Mouse (Mus musculus) neural tube, embryonic 12.5 days (tissue): ENCODE measurements around the gene 4930544D05Rik. TPM values are rescaled to one million over a fixed set of nuclear protein-coding genes. Genes with fewer than 3 reads are reported as not detected.

Experiments
- ATAC-seq: fragments of 200-750 bp; cut with Nextera tagmentation; 2 replicates; pipeline ENCODE4 v1.8.0; 2017; ENCODE audit warnings: low read depth, mild to moderate bottlenecking, moderate TSS enrichment, moderate library complexity; ENCODE audit not compliant: low FRiP score
- H3K27ac ChIP-seq: fragments of 300-500 bp; sonication (generic); 2 replicates; pipeline ENCODE4 v1.5.1; 2016
- H3K27me3 ChIP-seq: fragments of 300-500 bp; sonication (generic); replicated peaks from 2 replicates; pipeline ENCODE4 v1.6.1; 2016; ENCODE audit warnings: mild to moderate bottlenecking
- H3K36me3 ChIP-seq: fragments of 300-500 bp; sonication (generic); 2 replicates; pipeline ENCODE4 v1.6.1; 2016; ENCODE audit warnings: mild to moderate bottlenecking
- H3K4me1 ChIP-seq: fragments of 300-500 bp; sonication (generic); 2 replicates; pipeline ENCODE4 v1.6.1; 2016
- H3K4me2 ChIP-seq: fragments of 300-500 bp; sonication (generic); replicated peaks from 2 replicates; pipeline ENCODE4 v1.6.1; 2016; ENCODE audit warnings: mild to moderate bottlenecking
- H3K4me3 ChIP-seq: fragments of 300-500 bp; sonication (generic); 2 replicates; pipeline ENCODE4 v1.5.1; 2016
- H3K9ac ChIP-seq: fragments of 300-500 bp; sonication (generic); 2 replicates; pipeline ENCODE4 v1.6.1; 2016; ENCODE audit warnings: mild to moderate bottlenecking
- H3K9me3 ChIP-seq: fragments of 300-500 bp; sonication (generic); 2 replicates; pipeline ENCODE4 v1.6.1; 2016; ENCODE audit warnings: mild to moderate bottlenecking
- WGBS: fragments of 180-500 bp; shearing (Covaris S2); methylation state at CpG from one replicate; pipeline ENCODE4 v1.1.7; 2016; 5-methylcytosine and 5-hydroxymethylcytosine counted together
- polyA plus RNA-seq: library from polyadenylated mRNA; unstranded; fragments of >200 nt; fragmentation: Nextera tagmentation; extraction: Ambion mirVana; gene quantifications from 2 replicates; pipeline ENCODE4 v1.2.1, GENCODE M21; 2016

The 4930544D05Rik gene
- polyA plus RNA-seq, 1 experiment from 2014 or later: not detected

GRCm38 (mm10) chr11:70583022-70583714 lies 32.5 kb upstream of the 4930544D05Rik start:
- ATAC-seq: no peak
- Histone ChIP-seq H3K27ac (no peak overlapping the region), H3K4me3 (no peak overlapping the region), H3K9me3 (no peaks in the 10 kb centered on the region), H3K36me3 (no peaks in the 10 kb centered on the region), H3K4me1 (peaks cover 24% of the 10 kb centered on the region), H3K27me3 (no peaks in the 10 kb centered on the region), H3K9ac (no peak overlapping the region), H3K4me2 (no peak overlapping the region)
- WGBS: 71% methylated on average over 6 of the region's 6 CpGs

GRCm38 (mm10) chr11:70583775-70584174 lies 31.9 kb upstream of the 4930544D05Rik start:
- H3K27ac ChIP-seq: no peak overlapping the region
- peaks cover 20% of the 10 kb centered on the region for H3K4me1 ChIP-seq
- H3K36me3 ChIP-seq: no peaks in the 10 kb centered on the region
- H3K9me3 ChIP-seq: no peaks in the 10 kb centered on the region
- no peak for ATAC-seq
- no peak overlapping the region for H3K4me3 ChIP-seq
- H3K9ac ChIP-seq: no peak overlapping the region
- 90% methylated on average over 7 of the region's 7 CpGs for WGBS
- no peak overlapping the region for H3K4me2 ChIP-seq
- H3K27me3 ChIP-seq: no peaks in the 10 kb centered on the region

- H3K4me1 ChIP-seq: peaks cover 20% of the 10 kb centered on the region
- H3K27me3 ChIP-seq: no peaks in the 10 kb centered on the region
- H3K4me2 ChIP-seq: 0 out of 2 replicates have a peak overlapping the region, but pooled peaks have one; percentile 5
- no peak overlapping the region for H3K9ac ChIP-seq
- H3K36me3 ChIP-seq: no peaks in the 10 kb centered on the region
- 38% methylated on average over 7 of the region's 7 CpGs for WGBS
- H3K27ac ChIP-seq: 0 out of 2 replicates have a peak overlapping the region, but pooled peaks have one; percentile 27
- no peak overlapping the region for H3K4me3 ChIP-seq
- H3K9me3 ChIP-seq: no peaks in the 10 kb centered on the region
- no peak for ATAC-seq
Measured at GRCm38 (mm10) chr11:70585457-70585856, 30.2 kb upstream of the 4930544D05Rik start.

GRCm38 (mm10) chr11:70586261-70586660 lies 29.4 kb upstream of the 4930544D05Rik start:
- Histone ChIP-seq H3K27ac (no peak overlapping the region), H3K4me3 (no peak overlapping the region), H3K27me3 (no peaks in the 10 kb centered on the region), H3K4me1 (peaks cover 20% of the 10 kb centered on the region), H3K36me3 (no peaks in the 10 kb centered on the region), H3K9ac (no peak overlapping the region), H3K4me2 (no peak overlapping the region), H3K9me3 (no peaks in the 10 kb centered on the region)
- ATAC-seq: no peak
- 87% methylated on average over 3 of the region's 3 CpGs for WGBS

GRCm38 (mm10) chr11:70586954-70587353 lies 28.7 kb upstream of the 4930544D05Rik start:
- no peak overlapping the region for H3K9ac ChIP-seq
- 88% methylated on average over 5 of the region's 5 CpGs for WGBS
- H3K4me2 ChIP-seq: no peak overlapping the region
- H3K27ac ChIP-seq: no peak overlapping the region
- H3K4me1 ChIP-seq: peaks cover 19% of the 10 kb centered on the region
- no peak for ATAC-seq
- no peaks in the 10 kb centered on the region for H3K9me3 ChIP-seq
- H3K27me3 ChIP-seq: no peaks in the 10 kb centered on the region
- H3K4me3 ChIP-seq: no peak overlapping the region
- H3K36me3 ChIP-seq: no peaks in the 10 kb centered on the region

- H3K9ac ChIP-seq: no peak overlapping the region
- H3K9me3 ChIP-seq: no peaks in the 10 kb centered on the region
- ATAC-seq: no peak
- 88% methylated on average over 1 of the region's 1 CpGs for WGBS
- no peaks in the 10 kb centered on the region for H3K36me3 ChIP-seq
- H3K27ac ChIP-seq: no peak overlapping the region
- H3K27me3 ChIP-seq: no peaks in the 10 kb centered on the region
- H3K4me2 ChIP-seq: no peak overlapping the region
- peaks cover 9% of the 10 kb centered on the region; the same call in 1 of the 2 replicates for H3K4me1 ChIP-seq
- no peak overlapping the region for H3K4me3 ChIP-seq
Measured at GRCm38 (mm10) chr11:70591733-70592132, 23.9 kb upstream of the 4930544D05Rik start.

- Histone ChIP-seq H3K9me3 (no peaks in the 10 kb centered on the region), H3K4me3 (no peak overlapping the region), H3K36me3 (peaks cover 15% of the 10 kb centered on the region), H3K27ac (no peak overlapping the region), H3K4me2 (no peak overlapping the region), H3K4me1 (peaks cover 9% of the 10 kb centered on the region; the same call in 1 of the 2 replicates), H3K27me3 (no peaks in the 10 kb centered on the region), H3K9ac (no peak overlapping the region)
- 89% methylated on average over 15 of the region's 15 CpGs for whole genome bisulfite sequencing
- no peak for ATAC-seq
Measured at GRCm38 (mm10) chr11:70594253-70594989, 21.2 kb upstream of the 4930544D05Rik start.

- peaks cover 18% of the 10 kb centered on the region for H3K36me3 ChIP-seq
- no peak overlapping the region for H3K27ac ChIP-seq
- WGBS: 84% methylated on average over 2 of the region's 2 CpGs
- no peaks in the 10 kb centered on the region for H3K27me3 ChIP-seq
- H3K4me3 ChIP-seq: no peak overlapping the region
- ATAC-seq: no peak
- no peaks in the 10 kb centered on the region for H3K9me3 ChIP-seq
- peaks cover 9% of the 10 kb centered on the region; the same call in 1 of the 2 replicates for H3K4me1 ChIP-seq
- H3K4me2 ChIP-seq: no peak overlapping the region
- H3K9ac ChIP-seq: no peak overlapping the region
Measured at GRCm38 (mm10) chr11:70595638-70596037, 20.0 kb upstream of the 4930544D05Rik start.

GRCm38 (mm10) chr11:70596094-70596493 lies 19.6 kb upstream of the 4930544D05Rik start:
- no peak overlapping the region for H3K4me3 ChIP-seq
- H3K4me2 ChIP-seq: no peak overlapping the region
- WGBS: 68% methylated on average over 4 of the region's 4 CpGs
- H3K27ac ChIP-seq: no peak overlapping the region
- peaks cover 9% of the 10 kb centered on the region; the same call in 1 of the 2 replicates for H3K4me1 ChIP-seq
- peaks cover 18% of the 10 kb centered on the region for H3K36me3 ChIP-seq
- H3K27me3 ChIP-seq: no peaks in the 10 kb centered on the region
- no peak overlapping the region for H3K9ac ChIP-seq
- H3K9me3 ChIP-seq: no peaks in the 10 kb centered on the region
- ATAC-seq: no peak

GRCm38 (mm10) chr11:70597301-70597700 lies 18.3 kb upstream of the 4930544D05Rik start:
- ATAC-seq: no peak
- Histone ChIP-seq H3K4me2 (no peak overlapping the region), H3K9ac (no peak overlapping the region), H3K27ac (no peak overlapping the region), H3K9me3 (no peaks in the 10 kb centered on the region), H3K36me3 (peaks cover 29% of the 10 kb centered on the region), H3K27me3 (no peaks in the 10 kb centered on the region), H3K4me1 (peaks cover 9% of the 10 kb centered on the region; the same call in 1 of the 2 replicates), H3K4me3 (no peak overlapping the region)
- WGBS: 89% methylated on average over 6 of the region's 6 CpGs

GRCm38 (mm10) chr11:70598451-70598953 lies 17.1 kb upstream of the 4930544D05Rik start:
- Histone ChIP-seq H3K27ac (no peak overlapping the region), H3K27me3 (no peaks in the 10 kb centered on the region), H3K4me1 (peaks cover 9% of the 10 kb centered on the region; the same call in 1 of the 2 replicates), H3K4me2 (no peak overlapping the region), H3K4me3 (no peak overlapping the region), H3K9ac (no peak overlapping the region), H3K9me3 (no peaks in the 10 kb centered on the region), H3K36me3 (peaks cover 29% of the 10 kb centered on the region)
- ATAC-seq: no peak
- 92% methylated on average over 9 of the region's 9 CpGs for WGBS

- Histone ChIP-seq H3K9me3 (no peaks in the 10 kb centered on the region), H3K36me3 (peaks cover 76% of the 10 kb centered on the region), H3K4me3 (no peak overlapping the region), H3K4me2 (no peak overlapping the region), H3K27me3 (no peaks in the 10 kb centered on the region), H3K4me1 (0 out of 2 replicates have a peak, but pooled peaks cover 2% of the 10 kb centered on the region), H3K27ac (no peak overlapping the region), H3K9ac (no peak overlapping the region)
- 72% methylated on average over 14 of the region's 14 CpGs for WGBS
- ATAC-seq: no peak
Measured at GRCm38 (mm10) chr11:70605024-70605566, 10.6 kb upstream of the 4930544D05Rik start.
